Mouse (Mus musculus) bone marrow, adult 2 months (tissue): ENCODE data around the gene Rpe.
"Not testable (repeated sequence)": the region's sequence is repeated elsewhere in the genome, so short reads cannot be mapped to it uniquely, and the experiment has no call there.

ENCODE experiments used
- CTCF ChIP-seq: fragments of 200-500 bp; IDR thresholded peaks from 2 replicates; pipeline ENCODE4 v1.5.1; 2011; ENCODE audit warnings: low read length, control low read depth; ENCODE audit not compliant: control insufficient read depth, insufficient read depth
- POLR2A ChIP-seq: fragments of 200-500 bp; IDR thresholded peaks from 2 replicates; pipeline ENCODE4 v1.6.1; 2011; ENCODE audit warnings: low read depth, mild to moderate bottlenecking, control low read depth, low read length, borderline replicate concordance; ENCODE audit not compliant: control insufficient read depth

GRCm38 (mm10) chr1:66699630-66700029, 1.0 kb upstream of the Rpe start:
- not testable (repeated sequence) for TF ChIP-seq CTCF, POLR2A
